Mouse (Mus musculus): ENCODE data around the gene Krt42.

DNA sequence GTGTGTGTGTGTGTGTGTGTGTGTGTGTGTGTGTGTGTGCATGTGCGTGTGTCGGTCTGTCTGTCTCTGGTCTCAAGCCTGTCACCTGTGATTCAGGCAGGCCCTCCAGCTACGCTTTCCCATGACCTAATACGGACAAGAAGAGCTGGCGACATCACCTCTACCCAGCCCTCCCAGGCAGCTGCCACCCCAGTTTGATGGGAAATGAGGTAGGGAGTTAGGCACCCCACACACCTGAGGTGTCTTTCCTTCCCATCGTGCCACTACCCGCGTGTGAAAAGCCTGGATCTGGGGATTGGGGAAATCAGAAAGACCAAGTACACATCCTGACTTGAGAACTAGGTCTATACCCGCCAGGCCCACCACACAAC lies 8.5 kb downstream of the Krt42 start:
- TF ChIP-seq CTCF (IDR thresholded peaks at IDR 0.05; ENCODE audit: borderline replicate concordance, extremely low read depth, insufficient read depth, insufficient read length) (no peak), POLR2A (IDR thresholded peaks at IDR 0.05; ENCODE audit: borderline replicate concordance, extremely low read depth, insufficient read depth, insufficient read length, poor library complexity, severe bottlenecking) (no peak)

Data from brain, embryonic 14.5 days (tissue).